In the genomic region with DNA sequence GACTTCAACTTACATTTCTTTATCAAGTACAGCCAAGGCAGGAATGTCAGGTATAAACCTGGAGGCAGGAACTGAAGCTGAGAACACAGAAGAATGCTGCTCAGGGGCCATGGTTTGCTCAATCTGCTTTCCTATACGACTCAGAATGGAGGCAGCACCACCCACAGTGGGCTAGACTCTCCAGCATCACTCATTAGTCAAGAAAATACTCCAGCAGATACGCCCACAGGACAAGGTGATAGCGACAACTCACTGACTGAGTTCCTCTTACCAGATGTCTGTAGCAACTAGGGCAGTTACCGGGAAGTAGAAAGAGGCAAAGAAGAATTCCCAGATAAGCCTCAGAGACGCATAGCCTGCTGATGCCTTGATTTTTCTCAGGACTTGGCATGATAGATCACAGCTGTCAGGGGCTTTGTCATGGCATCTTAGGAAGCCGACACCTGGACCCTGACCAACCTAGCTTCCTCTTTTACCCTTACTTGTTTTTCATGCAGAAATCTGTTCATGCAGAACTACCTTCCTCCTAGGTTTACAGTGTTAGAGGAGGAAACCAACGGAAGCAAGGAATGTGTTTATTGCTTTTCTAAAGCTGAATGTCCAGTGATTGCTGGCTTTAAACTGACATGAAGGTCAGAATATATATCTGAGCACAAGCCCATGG, we compare ENCODE assay signal across 22 mouse cellular contexts.
A peak's percentile ranks its signal among the peaks of the same experiment; 100 is the strongest.
DNase-seq lines count a peak whose midpoint lies in the region; ATAC-seq and TF ChIP-seq lines count a peak whose summit lies in the region.
"Had no signal": no experiment of that assay in that cellular context is flagged by ENCODE, and none has a peak within 500 bp of the region (broad histone marks: within the 10 kb centered on the region; RNA-seq: fewer than 3 reads in every experiment).

No protein-coding gene starts in this region.

- WGBS in kidney, postnatal 0 days: 30% methylated on average over 7 of the region's 7 CpGs

- H3K27ac ChIP-seq in kidney, postnatal 0 days: no peak overlapping the region
- H3K27ac ChIP-seq in MEL (ENCODE audit: control insufficient read depth, low read depth, low read length): no peak overlapping the region
- H3K27ac ChIP-seq: embryonic facial prominence, embryonic 12.5 days; hindbrain, embryonic 13.5 days; limb, embryonic 15.5 days; liver, embryonic 15.5 days had no signal

- H3K9me3 ChIP-seq in kidney, postnatal 0 days (replicated peaks; ENCODE audit: low read length): no peaks in the 10 kb centered on the region
- H3K9me3 ChIP-seq in MEL (replicated peaks; ENCODE audit: insufficient read depth, low read length): no peaks in the 10 kb centered on the region
- H3K9me3 ChIP-seq: embryonic facial prominence, embryonic 12.5 days; G1E; heart, embryonic 12.5 days; hindbrain, embryonic 13.5 days; limb, embryonic 15.5 days; liver, embryonic 15.5 days had no signal

- no peaks in the 10 kb centered on the region for H3K79me2 ChIP-seq in MEL (ENCODE audit: control insufficient read depth, insufficient read depth, low read length, poor library complexity)

- no peak for TF ChIP-seq CTCF in kidney, postnatal 0 days (IDR thresholded peaks at IDR 0.05; ENCODE audit: low read depth)
- no peak for TF ChIP-seq CTCF in MEL (IDR thresholded peaks at IDR 0.05 in 2 of 3, conservative IDR thresholded peaks at IDR 0.05 in 1 of 3; ENCODE audit: control insufficient read depth in 1 of 3, insufficient read depth in 1 of 3, low read depth in 2 of 3, low read length in 3 of 3, poor library complexity in 1 of 3, severe bottlenecking in 1 of 3)

- H3K36me3 ChIP-seq in kidney, postnatal 0 days (ENCODE audit: insufficient read depth, low read length): no peaks in the 10 kb centered on the region
- H3K36me3 ChIP-seq in MEL (ENCODE audit: control insufficient read depth in 1 of 2, insufficient read depth in 2 of 2, low read length in 2 of 2): no peaks in the 10 kb centered on the region
- H3K36me3 ChIP-seq: embryonic facial prominence, embryonic 12.5 days; G1E; heart, embryonic 12.5 days; hindbrain, embryonic 13.5 days; limb, embryonic 15.5 days; liver, embryonic 15.5 days had no signal

- H3K27me3 ChIP-seq in kidney, postnatal 0 days (ENCODE audit: insufficient read depth, low read length): no peaks in the 10 kb centered on the region
- no peaks in the 10 kb centered on the region for H3K27me3 ChIP-seq in MEL (ENCODE audit: control insufficient read depth in 1 of 2, insufficient read depth in 2 of 2, low read length in 2 of 2)
- H3K27me3 ChIP-seq: embryonic facial prominence, embryonic 12.5 days; heart, embryonic 12.5 days; hindbrain, embryonic 13.5 days; limb, embryonic 15.5 days; liver, embryonic 15.5 days had no signal

- H3K9ac ChIP-seq in kidney, postnatal 0 days (ENCODE audit: low read depth, low read length): no peak overlapping the region
- H3K9ac ChIP-seq in MEL (ENCODE audit: control insufficient read depth, low read depth, low read length, poor library complexity, severe bottlenecking): no peak overlapping the region
- H3K9ac ChIP-seq: embryonic facial prominence, embryonic 12.5 days; heart, embryonic 12.5 days; hindbrain, embryonic 13.5 days; limb, embryonic 15.5 days; liver, embryonic 15.5 days had no signal

- TF ChIP-seq POLR2A in MEL (IDR thresholded peaks at IDR 0.05; ENCODE audit: control insufficient read depth in 1 of 2, insufficient read depth in 1 of 2, low read depth in 1 of 2, low read length in 2 of 2, poor library complexity in 1 of 2): no peak

- ATAC-seq in kidney, postnatal 0 days (replicated peaks; ENCODE audit: low FRiP score, low read depth): 0 out of 2 replicates have a peak, but pooled peaks have one; percentile 33
- ATAC-seq in megakaryocyte-erythroid progenitor cell, adult 5-6 weeks (replicated peaks; ENCODE audit: low FRiP score, low TSS enrichment, poor library complexity, severe bottlenecking): peak; percentile 58
- ATAC-seq: forebrain, embryonic 14.5 days had no signal

- TF ChIP-seq EP300 in MEL (IDR thresholded peaks at IDR 0.05; ENCODE audit: low read depth in 1 of 2, low read length in 2 of 2): no peak

- no peak overlapping the region for H3K4me3 ChIP-seq in kidney, postnatal 0 days (replicated peaks; ENCODE audit: low read depth, low read length)
- H3K4me3 ChIP-seq in MEL (ENCODE audit: control insufficient read depth in 1 of 2, insufficient read depth in 1 of 2, low read depth in 2 of 2, low read length in 2 of 2): no peak overlapping the region
- H3K4me3 ChIP-seq: embryonic facial prominence, embryonic 12.5 days; erythroblast, embryonic 14.5 days; heart, embryonic 12.5 days; hindbrain, embryonic 13.5 days; limb, embryonic 15.5 days; liver, embryonic 15.5 days; myocyte had no signal

- H3K4me2 ChIP-seq in kidney, postnatal 0 days (ENCODE audit: low read length): no peak overlapping the region
- H3K4me2 ChIP-seq: embryonic facial prominence, embryonic 12.5 days; heart, embryonic 12.5 days; hindbrain, embryonic 13.5 days; limb, embryonic 15.5 days; liver, embryonic 15.5 days had no signal

- no peak for TF ChIP-seq RAD21 in MEL (IDR thresholded peaks at IDR 0.05; ENCODE audit: low read depth, low read length)

- H3K4me1 ChIP-seq in kidney, postnatal 0 days (replicated peaks; ENCODE audit: insufficient read depth, low read length): no peaks in the 10 kb centered on the region
- H3K4me1 ChIP-seq in MEL (ENCODE audit: control insufficient read depth in 1 of 2, insufficient read depth in 2 of 2, low read length in 2 of 2): no peaks in the 10 kb centered on the region
- H3K4me1 ChIP-seq: embryonic facial prominence, embryonic 12.5 days; hindbrain, embryonic 13.5 days; limb, embryonic 15.5 days; liver, embryonic 15.5 days had no signal

- DNase-seq in kidney, postnatal 0 days (ENCODE audit: low spot score): peak; percentile 18
- no peak for DNase-seq in kidney, adult 11 months
- peak; percentile 31 to 44 for DNase-seq in B cell, adult 2 months
- DNase-seq in MEL (ENCODE audit: low read depth, low spot score): peak; percentile 4
- no peak for DNase-seq in layer of hippocampus, adult 9-10 months (ENCODE audit: low spot score)
- no peak for DNase-seq in lung, postnatal 4 days
- DNase-seq: cerebellum, adult 2 months; heart, adult 11 months; heart, postnatal 14 days; kidney, postnatal 25 days; midbrain, embryonic 14.5 days; thymus, postnatal 14 days had no signal

TF ChIP-seq in MEL, 35 proteins besides CTCF, POLR2A, EP300 and RAD21:
- TF ChIP-seq UBTF (IDR thresholded peaks at IDR 0.05; ENCODE audit: borderline replicate concordance, insufficient read depth, low read depth, low read length): no peak
- no peak for TF ChIP-seq SIN3A (IDR thresholded peaks at IDR 0.05; ENCODE audit: low read length)
- TF ChIP-seq ELF1 (IDR thresholded peaks at IDR 0.05; ENCODE audit: low read depth, low read length): no peak
- TF ChIP-seq TBP (IDR thresholded peaks at IDR 0.05; ENCODE audit: low read depth, low read length): no peak
- no peak for TF ChIP-seq MEF2A (IDR thresholded peaks at IDR 0.05; ENCODE audit: extremely low read depth, insufficient replicate concordance, low read depth, low read length, poor library complexity, severe bottlenecking)
- no peak for TF ChIP-seq TAL1 (IDR thresholded peaks at IDR 0.05; ENCODE audit: low read length)
- no peak for TF ChIP-seq NRF1 (IDR thresholded peaks at IDR 0.05; ENCODE audit: insufficient read depth, low read depth, low read length, poor library complexity, severe bottlenecking)
- no peak for TF ChIP-seq GATA1 (IDR thresholded peaks at IDR 0.05; ENCODE audit: low read depth, low read length)
- TF ChIP-seq USF1 (IDR thresholded peaks at IDR 0.05; ENCODE audit: low read depth, low read length): no peak
- TF ChIP-seq ZC3H11A (IDR thresholded peaks at IDR 0.05; ENCODE audit: low read depth, low read length): no peak
- TF ChIP-seq MAX (IDR thresholded peaks at IDR 0.05; ENCODE audit: low read length): no peak
- no peak for TF ChIP-seq MXI1 (IDR thresholded peaks at IDR 0.05; ENCODE audit: low read depth, low read length)
- no peak for TF ChIP-seq BHLHE40 (IDR thresholded peaks at IDR 0.05; ENCODE audit: borderline replicate concordance, low read depth, low read length)
- TF ChIP-seq MYC (IDR thresholded peaks at IDR 0.05; ENCODE audit: low read depth, low read length): no peak
- no peak for TF ChIP-seq RCOR1 (IDR thresholded peaks at IDR 0.05; ENCODE audit: low read depth, low read length)
- no peak for TF ChIP-seq JUND (IDR thresholded peaks at IDR 0.05; ENCODE audit: low read depth, low read length)
- TF ChIP-seq CHD2 (IDR thresholded peaks at IDR 0.05; ENCODE audit: low read length): no peak
- TF ChIP-seq TCF12 (IDR thresholded peaks at IDR 0.05; ENCODE audit: low read depth, low read length): no peak

Comparison
In these comparisons a context has a peak if more than half of its experiments do, and no peak if none do; other contexts are left out.
1. DNase-seq: peak in kidney, postnatal 0 days (single experiment), B cell, adult 2 months (2 of 2) and MEL (single experiment); none in kidney, adult 11 months (single experiment), layer of hippocampus, adult 9-10 months (single experiment) and lung, postnatal 4 days (0 of 2).